Mouse (Mus musculus) T-cell, adult 2 months (primary cell): ENCODE results near the gene Mapk6.
A peak's percentile ranks its signal among the peaks of the same experiment; 100 is the strongest.

Experiments used
- DNase-seq: peaks from one replicate; pipeline ENCODE4 v3.0.0; 2022; ENCODE audit warnings: low spot score

Mapk6 gene

DNA sequence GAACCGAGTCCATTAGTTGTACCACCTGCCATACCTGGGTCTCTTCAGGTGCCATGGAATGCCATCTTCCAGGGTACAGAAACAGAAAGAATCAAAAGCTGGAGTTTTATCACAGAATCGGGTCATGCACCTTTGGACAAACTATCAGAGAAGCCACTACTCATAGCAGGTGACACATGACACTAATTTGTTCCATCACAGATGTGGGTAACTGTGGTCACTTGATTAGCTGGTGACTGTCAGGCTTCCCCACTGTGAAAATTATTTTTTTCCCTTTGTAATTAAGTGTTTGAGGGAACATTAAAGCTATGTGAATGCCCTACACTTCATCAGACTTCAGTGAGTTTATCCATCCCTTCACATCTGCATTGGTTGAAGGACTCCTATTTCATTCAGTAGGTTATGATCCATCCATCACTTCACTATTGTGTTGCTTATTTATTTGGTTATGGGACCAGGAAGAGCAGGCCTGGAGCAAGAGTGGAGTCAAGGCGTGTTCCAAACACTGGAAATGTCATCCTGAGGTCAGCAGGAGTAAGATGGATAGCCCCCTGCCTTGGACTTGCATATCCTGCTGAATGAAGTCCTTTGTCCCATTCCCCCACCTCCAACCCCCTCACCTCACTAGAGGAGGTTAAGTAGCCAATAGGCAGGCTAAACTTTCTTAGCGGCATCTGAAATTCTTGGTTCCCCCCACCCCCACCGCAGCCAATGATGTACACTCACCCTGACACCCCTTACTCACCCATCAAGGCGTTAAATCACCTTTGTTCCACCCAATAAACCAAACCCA lies 14.7 kb upstream of the Mapk6 start:
- no peak for DNase-seq

DNA sequence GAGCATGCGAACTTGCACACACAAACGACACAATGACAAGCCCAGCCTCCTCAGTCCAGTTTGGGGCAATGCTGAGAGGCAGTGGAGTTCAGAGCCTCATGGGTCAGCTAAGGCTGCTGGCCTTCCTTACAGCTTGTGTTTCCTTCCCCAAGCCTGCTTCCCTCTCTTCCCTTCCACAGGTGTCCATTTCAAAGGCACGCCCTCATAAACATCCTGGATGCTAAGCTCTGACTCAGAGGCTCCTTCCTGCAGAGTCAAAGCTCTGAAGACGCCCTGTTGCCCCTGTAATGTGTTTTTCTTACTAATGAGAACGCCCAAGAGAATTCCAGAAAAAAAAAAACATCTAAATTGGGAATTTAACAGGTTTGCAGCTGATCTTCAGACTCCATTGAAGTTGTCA lies 13.9 kb upstream of the Mapk6 start:
- DNase-seq: no peak

DNA sequence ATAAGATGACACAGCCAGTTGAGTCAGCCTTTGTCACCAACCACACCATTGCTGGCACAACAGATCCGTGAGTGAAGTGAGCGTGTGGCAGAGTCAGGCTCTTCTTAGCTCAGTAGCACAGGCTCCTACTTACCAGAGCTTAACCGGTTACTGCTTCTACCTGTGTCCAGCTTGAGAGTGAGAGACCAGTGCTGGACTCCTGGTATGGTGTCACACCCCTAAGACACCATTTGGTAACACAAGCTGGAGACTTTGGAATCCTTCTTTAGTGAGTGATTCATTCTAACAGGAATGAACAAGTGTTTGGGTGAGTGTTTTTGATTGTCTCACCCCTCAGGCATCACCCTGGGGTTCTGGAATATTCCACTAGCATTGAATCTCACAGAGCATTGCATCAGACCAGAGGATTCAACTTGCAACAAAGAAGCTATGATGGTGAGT lies 12.5 kb upstream of the Mapk6 start:
- DNase-seq: no peak

DNA sequence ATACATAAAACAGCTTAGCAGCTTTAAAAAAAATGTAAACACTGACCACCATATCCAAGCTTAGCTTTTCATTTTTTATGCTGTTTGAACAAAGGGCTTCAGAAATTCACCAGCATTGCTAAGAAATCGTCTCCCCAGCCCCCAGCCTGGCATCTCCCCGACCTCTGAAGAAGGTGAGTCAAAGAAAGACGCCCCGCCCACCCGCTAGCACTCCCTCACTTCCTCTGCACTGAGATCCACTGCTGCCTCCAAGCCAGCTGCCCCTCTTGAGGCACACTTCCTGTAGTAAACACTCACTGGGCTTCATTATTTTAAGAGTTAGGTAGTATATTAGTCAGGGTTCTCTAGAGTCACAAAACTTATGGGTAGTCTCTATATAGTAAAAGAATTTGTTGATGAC lies 4.4 kb upstream of the Mapk6 start:
- peak; percentile 73 for DNase-seq

DNA sequence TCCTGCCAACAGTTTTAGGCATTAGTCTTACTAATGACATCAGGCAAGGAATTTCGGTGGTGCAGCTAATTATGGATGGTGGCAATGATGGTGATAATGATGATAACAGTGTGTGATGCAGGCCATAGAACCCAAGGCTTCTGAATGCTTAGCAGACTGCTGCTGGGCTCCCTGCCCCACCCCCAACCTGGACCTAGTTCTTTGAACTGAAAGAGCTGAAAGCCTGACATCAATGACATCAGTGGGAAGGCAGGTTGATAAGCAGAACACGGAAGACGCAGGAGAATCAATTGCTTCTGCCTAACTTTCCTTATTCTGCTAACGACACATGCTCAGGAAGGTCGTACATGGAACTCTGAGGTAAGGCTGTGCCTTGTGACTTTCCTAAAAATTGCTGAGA lies 3.4 kb upstream of the Mapk6 start:
- DNase-seq: no peak

DNA sequence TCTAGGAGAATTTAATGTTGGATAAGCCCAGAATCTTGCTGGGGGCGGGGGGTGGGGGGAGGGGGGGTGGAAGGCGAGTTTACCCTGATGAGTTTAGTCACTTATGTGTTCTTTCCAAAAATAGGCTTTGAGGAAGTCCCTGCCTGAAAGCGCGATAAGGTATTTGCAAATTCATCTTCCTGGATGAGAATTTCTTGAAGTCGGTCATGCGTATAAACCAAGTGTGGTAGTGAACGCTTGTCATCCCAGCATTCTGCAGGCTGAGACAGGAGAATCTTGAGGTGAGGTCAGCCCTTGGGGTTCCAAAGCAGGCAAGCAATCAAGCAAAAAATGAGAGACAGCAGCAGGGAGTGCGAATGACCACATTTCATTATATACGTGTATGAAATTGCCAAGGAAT lies 1.8 kb upstream of the Mapk6 start:
- no peak for DNase-seq

DNA sequence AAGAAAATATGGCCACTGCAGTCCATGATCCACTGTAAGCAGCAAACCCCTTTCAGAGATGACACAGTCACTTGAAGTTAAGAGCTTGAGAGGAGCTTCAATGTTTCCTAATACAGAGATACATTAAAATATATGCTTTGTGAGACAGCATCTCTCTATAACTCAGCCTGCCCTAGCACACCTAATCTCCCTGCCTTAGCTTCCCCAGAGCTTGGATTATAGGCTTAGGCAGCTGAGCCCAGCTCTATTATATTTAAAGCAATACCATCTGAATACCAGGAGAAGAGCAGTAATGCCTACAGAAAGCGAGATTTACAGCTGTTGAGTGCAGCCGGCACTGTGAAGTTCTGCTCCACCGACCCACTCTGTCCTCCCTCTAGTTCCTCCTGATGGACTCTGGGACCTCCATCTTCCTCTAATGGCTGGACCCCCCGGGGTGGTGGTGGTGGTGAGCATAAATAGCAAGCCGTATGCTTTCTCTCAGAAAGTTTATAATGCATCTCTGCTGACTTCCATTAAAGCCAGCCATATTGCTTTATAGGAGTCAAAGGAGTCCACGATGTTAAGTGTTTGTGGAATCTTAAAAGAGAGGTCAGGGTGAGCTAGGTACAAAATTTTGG lies 1.2 kb upstream of the Mapk6 start:
- no peak for DNase-seq

DNA sequence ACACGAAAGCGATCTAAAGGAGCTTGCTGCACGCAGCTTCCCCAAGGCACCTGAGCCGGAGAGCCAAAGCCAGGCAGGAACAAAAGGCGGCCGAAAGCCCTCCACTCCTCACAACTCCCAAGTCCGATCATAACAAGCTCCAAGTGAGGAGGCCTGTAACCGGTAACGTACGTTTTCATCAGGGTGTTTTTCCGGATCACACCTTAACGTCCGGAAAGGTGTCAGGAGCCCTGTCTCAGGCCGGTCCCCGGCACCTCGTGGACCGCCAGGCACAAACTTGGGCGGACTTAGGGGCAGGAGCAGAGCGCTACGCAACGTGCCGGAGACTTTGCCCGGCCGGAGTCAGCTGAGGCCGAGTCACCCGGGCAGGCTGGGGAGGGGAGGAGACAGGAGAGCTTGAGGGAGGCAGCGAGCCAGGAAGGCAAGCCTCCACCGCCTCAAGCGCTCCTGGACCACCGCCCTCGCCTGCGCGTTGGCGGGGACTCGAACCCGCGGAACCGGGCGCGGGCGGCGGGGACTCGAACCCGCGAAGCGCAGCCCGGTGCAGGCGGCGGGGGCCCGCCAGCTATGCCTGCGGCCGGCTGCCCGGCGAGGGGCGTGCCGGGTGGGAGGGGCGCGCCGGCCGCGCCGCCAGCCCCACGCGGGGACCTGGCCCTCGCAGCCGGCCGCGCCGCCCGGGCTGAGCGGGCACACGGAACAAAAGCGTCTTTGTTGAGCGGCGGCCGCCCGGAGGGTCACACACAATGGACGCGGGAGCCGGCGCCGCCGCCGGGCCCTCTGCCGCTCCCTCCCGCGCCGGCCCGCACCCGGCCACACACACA lies 564 bp downstream of the Mapk6 start:
- DNase-seq: peak; percentile 52

DNA sequence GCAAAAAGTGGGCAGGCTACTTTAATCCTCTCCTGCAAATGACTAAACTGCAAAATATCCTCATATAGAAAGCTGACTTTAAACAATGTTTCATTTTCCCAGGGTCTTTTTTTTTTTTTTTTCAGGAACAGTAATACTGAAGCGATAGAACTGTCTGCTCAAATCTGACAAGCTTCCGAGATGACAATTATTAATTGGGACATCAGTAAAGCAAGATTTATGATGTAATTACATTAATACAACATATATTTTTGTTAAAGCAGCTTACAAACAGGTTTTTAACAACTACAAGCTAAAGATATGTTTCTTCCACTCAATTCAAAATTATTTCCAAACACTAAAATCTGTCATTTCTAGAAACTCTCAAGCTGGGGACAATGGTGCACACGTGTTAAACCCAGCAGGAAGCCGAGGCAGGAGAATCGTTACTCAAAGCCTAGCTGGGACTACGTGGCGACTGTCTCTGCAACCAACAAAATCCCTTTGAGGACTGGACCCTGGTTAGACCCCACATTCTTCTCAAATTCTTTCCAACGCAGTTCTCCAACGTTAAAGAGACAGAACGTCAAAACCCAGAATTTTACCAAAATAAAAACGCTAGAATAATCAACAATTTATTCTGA lies 1.5 kb downstream of the Mapk6 start:
- DNase-seq: no peak

DNA sequence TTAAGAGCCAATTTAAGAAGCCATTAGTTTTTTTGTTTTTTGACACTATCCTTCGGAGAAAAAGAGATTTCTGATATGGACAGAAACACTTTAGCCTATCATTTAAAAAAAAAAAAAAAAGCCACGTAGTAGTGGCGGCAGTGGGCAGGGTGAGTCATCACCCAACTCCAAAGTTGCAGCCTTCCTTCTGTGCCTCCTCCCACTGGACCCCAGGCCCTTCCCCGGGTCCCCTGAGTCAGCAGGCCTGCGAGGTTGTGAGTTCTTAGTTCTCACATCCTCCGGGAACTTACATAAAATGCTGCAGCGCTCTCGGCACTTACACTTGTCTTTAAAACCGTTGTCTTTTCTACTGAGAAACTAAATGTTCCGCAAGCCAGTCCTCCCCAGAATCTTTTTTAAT lies 2.0 kb downstream of the Mapk6 start:
- peak; percentile 20 for DNase-seq

DNA sequence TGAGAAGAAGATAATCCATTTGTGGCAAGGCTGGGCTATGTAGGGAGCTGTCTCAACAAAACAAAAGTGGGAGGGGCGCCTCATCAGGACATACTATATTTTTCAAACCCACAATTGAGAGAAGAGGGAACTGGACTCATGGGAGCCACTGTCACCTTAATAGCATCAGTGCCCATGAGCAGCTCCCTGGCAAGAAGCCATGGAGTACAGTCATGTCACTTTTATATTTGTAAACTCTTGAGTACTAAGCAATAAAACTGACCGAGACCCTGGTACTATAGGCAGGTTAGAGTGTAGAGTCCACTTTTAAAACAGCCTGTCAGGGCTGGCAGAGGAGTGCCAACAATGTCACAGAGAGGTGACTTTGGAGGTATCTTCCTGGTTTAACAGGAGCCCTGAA lies 3.7 kb downstream of the Mapk6 start:
- no peak for DNase-seq

DNA sequence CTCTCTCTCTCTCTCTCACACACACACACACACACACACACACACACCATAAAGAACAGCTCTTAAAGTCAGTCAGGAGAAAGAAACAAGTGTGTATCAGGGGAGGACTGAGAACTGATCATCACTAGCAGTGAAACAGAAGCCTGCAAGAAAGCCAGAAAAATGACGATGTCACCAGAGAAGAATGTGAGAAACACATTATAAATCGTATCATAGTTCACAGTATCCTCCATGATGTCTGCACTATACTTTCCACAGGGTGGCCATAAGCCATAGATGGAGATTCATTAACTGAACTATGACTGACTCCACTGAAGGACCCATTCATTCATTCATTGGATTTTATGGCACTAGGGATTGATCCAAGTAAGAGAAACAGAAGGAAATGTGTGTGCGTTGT lies 6.3 kb downstream of the Mapk6 start:
- no peak for DNase-seq

DNA sequence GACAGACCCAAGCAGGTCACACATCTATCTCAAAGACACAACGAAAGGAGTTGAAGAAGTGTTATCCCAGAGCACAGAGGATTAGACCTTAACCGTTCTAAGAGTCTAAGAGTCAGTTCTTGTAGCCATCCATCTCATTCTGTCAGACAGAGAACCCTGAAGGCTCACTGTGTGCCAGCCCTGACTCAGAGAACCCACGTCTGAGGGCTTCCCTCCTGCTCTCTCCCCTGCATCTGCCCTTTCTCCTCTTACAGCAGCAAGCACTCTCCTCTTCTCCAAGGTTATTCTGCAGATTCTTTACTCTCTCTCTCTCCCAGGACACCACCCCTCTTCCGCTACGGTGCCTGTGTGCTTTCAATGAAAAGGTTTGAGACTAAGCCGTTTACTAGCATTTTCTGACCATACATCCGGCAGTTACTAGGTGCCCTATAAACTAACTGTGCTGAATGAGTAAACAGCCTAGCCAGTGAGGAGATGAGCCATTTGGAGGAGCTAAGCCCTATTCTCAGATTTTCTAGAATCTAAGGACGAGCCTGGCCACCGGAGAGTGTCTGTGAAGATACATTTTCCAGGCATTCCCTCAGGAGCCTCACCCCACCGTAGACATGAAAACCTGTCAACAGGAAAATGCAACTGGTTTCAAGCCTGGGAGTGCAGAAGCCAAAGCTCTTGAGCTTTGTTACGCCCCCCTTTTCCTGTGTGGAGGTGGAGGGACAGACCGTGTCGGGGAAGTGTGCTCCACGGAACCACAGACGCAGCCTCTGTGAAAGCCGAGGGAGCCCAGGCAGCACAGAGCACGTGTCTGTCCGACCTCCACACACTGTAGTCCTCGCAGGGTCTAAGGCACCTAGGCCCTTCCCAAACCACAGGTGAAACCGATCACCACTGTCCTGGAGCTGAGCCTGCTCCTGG lies 8.0 kb downstream of the Mapk6 start:
- DNase-seq: peak; percentile 50

DNA sequence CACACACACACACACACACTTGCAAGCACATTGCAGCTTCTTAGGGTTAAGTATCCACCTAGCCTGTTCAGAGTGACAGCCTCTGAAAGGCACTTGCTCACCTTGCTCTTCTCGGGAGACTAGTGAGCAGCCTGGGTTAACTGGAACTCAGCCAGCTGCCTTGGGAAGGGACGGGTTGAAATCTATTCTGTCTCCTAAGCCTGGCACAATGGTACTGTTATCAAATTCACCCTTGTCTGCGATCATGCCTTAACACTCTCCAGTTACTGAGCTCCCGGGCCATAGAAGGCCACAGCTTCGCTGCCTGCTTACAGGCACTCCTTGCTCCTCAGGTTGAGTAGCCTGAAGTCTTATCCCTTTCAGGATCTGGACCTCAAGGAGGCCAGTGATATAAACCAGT lies 9.2 kb downstream of the Mapk6 start:
- DNase-seq: no peak

DNA sequence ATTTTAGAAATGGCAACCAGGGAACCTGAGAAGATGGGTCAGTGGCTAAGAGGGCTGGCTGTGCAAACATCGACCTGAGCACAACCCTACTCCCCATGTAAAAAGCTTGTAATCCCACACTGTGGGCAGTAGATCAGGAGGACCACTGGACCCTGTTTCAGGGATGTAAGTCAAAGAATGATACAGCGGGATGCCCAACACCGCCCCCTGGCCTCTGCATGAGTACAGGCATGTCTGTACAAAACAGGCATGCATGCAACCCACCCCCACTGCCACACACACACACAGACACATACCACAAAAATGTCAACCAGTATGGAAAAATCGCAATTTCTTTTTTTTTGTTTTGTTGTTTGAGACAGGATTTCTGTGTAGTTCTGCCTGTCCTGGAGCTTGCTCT lies 10.7 kb downstream of the Mapk6 start:
- no peak for DNase-seq

DNA sequence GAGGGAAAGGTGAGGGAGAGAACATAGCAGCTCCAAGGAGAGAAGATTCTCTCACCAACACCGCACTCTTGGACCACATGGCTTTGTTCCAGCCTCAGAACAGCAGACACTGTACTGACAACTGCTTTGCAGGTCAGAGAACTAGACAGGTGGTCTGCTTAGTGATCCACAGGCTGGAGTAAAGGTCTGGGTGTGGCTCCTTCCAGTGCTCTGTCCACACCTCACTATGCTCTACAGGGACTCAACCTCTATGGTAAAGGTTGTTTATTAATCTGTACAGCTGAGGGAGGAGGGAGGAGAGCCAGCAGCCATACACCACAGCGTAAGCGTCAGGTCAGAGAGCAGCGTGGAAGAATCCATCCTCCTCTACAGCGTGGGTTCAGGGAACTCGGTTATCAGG lies 13.8 kb downstream of the Mapk6 start:
- no peak for DNase-seq

DNA sequence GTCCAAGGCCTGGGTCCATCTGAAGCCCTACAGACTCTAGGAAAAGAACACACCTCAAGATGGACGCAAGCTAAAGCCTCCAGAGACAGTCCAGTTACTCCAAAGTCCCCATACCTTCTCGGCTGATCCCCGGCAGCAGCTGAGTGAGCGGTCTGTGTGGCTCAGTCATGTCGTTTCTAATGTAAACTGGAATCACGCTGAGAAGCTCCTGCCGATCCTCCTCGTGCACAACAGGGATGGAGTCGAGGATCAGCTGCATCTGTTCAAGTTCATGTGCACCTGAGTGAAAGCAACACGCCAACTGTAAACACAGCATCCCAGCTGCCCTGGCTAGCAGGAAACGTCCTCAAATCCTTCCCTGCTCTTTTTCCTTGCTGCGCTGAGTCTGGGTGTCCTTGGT lies 16.6 kb downstream of the Mapk6 start:
- DNase-seq: no peak

DNA sequence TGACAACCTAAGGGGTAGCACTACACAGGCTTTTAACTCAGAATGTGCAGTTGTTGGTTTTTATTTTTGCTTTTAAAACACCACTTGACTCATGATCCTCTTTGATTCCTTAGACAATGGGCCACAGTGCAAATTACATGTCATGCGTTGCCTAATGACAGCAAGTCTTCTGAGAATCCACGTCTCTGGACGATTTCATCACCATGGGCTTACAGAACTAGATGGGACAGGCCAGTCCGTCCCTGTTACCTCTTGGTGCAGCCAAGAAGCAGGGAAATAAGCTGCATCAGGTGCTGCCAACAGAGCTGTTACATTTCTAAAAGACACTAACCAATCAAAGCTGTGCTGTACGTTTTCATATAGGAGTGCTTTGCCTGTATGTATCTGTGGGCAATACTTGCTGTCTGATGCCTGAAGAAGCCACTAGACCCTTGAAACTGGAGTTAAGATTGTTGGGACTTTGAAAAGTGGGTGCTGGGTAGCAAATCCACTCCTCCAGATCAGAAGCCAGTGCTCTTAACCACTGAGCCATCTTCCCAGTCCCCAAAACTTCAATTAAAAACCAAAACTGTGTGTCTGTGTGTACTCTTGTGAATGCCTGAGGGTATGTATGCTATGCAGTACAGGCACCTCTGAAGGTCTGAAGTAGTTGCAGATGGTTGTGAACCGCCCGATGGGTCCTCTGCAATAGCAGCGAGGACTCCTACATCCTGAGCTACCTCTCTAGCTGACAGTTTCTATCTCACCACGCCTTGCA lies 24.4 kb downstream of the Mapk6 start:
- no peak for DNase-seq

DNA sequence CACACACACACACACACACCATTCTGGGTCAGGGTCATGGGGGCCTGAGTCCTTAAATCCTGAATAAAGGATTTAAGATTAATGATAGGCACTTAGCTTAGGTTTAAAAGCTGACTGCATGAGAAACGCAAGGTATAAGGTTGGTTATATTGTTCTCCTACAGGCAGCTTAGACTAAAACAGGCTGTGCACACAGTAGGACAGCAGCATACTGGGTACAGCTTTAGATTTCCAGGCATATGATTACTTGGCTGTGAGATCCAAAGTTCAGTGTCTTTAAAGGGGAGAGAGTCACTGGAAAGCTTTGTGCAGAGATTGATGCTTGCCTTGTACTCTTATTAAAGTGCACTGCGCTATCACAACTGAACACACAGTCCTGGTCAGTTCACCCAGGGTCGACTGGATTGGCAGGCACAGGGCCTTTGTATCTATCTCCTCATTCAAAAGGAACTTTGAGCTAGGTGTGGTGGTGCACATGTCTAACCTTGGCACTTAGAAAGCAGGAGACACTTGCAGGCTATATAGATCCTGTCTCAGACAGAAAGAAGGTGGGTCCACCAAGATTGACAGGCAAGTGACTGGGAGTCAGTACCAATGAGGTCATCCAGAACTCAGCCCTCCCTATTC lies 25.4 kb downstream of the Mapk6 start:
- no peak for DNase-seq

DNA sequence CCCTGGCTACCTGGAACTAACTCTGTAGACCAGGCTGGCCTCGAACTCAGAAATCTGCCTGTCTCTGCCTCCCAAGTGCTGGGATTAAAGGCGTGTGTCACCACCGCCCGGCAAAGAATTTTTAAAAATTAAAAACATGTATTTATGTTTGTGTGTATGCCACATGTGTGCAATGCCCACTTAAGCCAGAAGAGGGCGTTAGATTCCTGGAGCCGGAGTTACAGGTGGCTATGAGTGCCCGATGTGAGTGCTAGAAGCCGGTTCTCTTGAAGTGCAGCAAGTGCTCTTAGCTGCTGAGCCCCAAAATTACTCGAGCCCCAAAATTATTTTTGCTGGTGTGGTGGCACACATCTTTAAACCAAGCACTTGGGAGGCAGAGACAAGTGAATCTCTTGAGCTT lies 26.0 kb downstream of the Mapk6 start:
- DNase-seq: no peak
